Mouse (Mus musculus) hindbrain, postnatal 0 days (tissue): ENCODE measurements around the gene Cnbd2. TPM values are rescaled to one million over a fixed set of nuclear protein-coding genes. Genes with fewer than 3 reads are reported as not detected.

Experiments
- ATAC-seq: fragments of 200-750 bp; cut with Nextera tagmentation; 2 replicates; pipeline ENCODE4 v1.8.0; 2017; ENCODE audit warnings: mild to moderate bottlenecking, moderate TSS enrichment, moderate library complexity
- DNase-seq: peaks from one replicate; pipeline ENCODE4 v3.0.0-alpha.2; 2015; ENCODE audit warnings: low spot score
- H3K27ac ChIP-seq: fragments of 300-500 bp; sonication (generic); 2 replicates; pipeline ENCODE4 v1.5.1; 2014; ENCODE audit warnings: mild to moderate bottlenecking
- H3K27me3 ChIP-seq: fragments of 300-500 bp; sonication (generic); 2 replicates; pipeline ENCODE4 v1.6.1; 2014; ENCODE audit warnings: low read length, mixed read lengths; ENCODE audit not compliant: insufficient read depth
- H3K36me3 ChIP-seq: fragments of 300-500 bp; sonication (generic); 2 replicates; pipeline ENCODE4 v1.6.1; 2014; ENCODE audit warnings: low read length, mixed read lengths; ENCODE audit not compliant: insufficient read depth
- H3K4me1 ChIP-seq: fragments of 300-500 bp; sonication (generic); 2 replicates; pipeline ENCODE4 v1.6.1; 2014; ENCODE audit warnings: antibody characterized with exemption, low read length, mixed read lengths; ENCODE audit not compliant: insufficient read depth
- H3K4me2 ChIP-seq: fragments of 300-500 bp; sonication (generic); 2 replicates; pipeline ENCODE4 v1.6.1; 2014; ENCODE audit warnings: low read depth, mild to moderate bottlenecking, low read length, moderate library complexity, mixed read lengths
- H3K4me3 ChIP-seq: fragments of 300-500 bp; sonication (generic); 2 replicates; pipeline ENCODE4 v1.5.1; 2014; ENCODE audit warnings: low read length
- H3K9ac ChIP-seq: fragments of 300-500 bp; sonication (generic); replicated peaks from 2 replicates; pipeline ENCODE4 v1.6.1; 2014; ENCODE audit warnings: mild to moderate bottlenecking, low read length, moderate library complexity, mixed read lengths
- H3K9me3 ChIP-seq: fragments of 300-500 bp; sonication (generic); 2 replicates; pipeline ENCODE4 v1.6.1; 2016; ENCODE audit warnings: low read length, mixed read lengths
- CTCF ChIP-seq: IDR thresholded peaks from 2 replicates; pipeline ENCODE4 v1.5.1; 2016; ENCODE audit warnings: antibody characterized with exemption, control low read depth, low read depth
- WGBS: fragments of 180-500 bp; shearing (Covaris S2); extraction: QIAGEN DNeasy Blood & Tissue Kit; methylation state at CpG from one replicate; pipeline ENCODE4 v1.1.7; 2014; 5-methylcytosine and 5-hydroxymethylcytosine counted together
- microRNA-seq, 2 experiments: library from miRNA; unstranded; fragments of <30 nt; microRNA quantifications; one replicate each; pipeline ENCODE4; 2016
- polyA plus RNA-seq: library from polyadenylated mRNA; unstranded; fragments of >200 nt; fragmentation: Nextera tagmentation; extraction: Ambion mirVana; gene quantifications from 2 replicates; pipeline ENCODE4 v1.2.1, GENCODE M21; 2015
- total RNA-seq: library from RNA; depleted of rRNA; stranded (reverse); fragments of >200 nt; gene quantifications from 2 replicates; pipeline ENCODE4 v1.2.3, GENCODE M21; 2014; rRNA removed

The Cnbd2 gene
- total and polyA plus RNA-seq, 2 experiments from 2014 or later, result 1.7 to 7.9 TPM

- no peak for TF ChIP-seq CTCF
- Histone ChIP-seq H3K27ac (peak within 1 kb of the TSS; percentile 94), H3K27me3 (no peaks in the 10 kb centered on the region), H3K9me3 (no peaks in the 10 kb centered on the region), H3K36me3 (no peaks in the 10 kb centered on the region), H3K9ac (peak within 1 kb of the TSS; percentile 85), H3K4me1 (0 out of 2 replicates have a peak, but pooled peaks cover 5% of the 10 kb centered on the region), H3K4me3 (peak within 1 kb of the TSS; percentile 74), H3K4me2 (peak within 1 kb of the TSS; percentile 83)
- WGBS, result under 1% methylated on average over 69 of the region's 76 CpGs
- ATAC-seq, result peak; percentile 69
- DNase-seq, result peak; percentile 74
Measured at GRCm38 (mm10) chr2:156420694-156421380, 108.7 kb downstream of the Cnbd2 start, which contains the start of gene Epb41l1. Gene Epb41l1, plus strand, starts transcription at chr2:156420909.

- ATAC-seq, result peak; percentile 75
- WGBS, result under 1% methylated on average over 33 of the region's 36 CpGs
- Histone ChIP-seq H3K27ac (peak overlapping the region; percentile 94), H3K9ac (peak overlapping the region; percentile 85), H3K36me3 (no peaks in the 10 kb centered on the region), H3K4me2 (peak overlapping the region; percentile 83), H3K4me1 (0 out of 2 replicates have a peak, but pooled peaks cover 5% of the 10 kb centered on the region), H3K4me3 (peak overlapping the region; percentile 74), H3K9me3 (no peaks in the 10 kb centered on the region), H3K27me3 (no peaks in the 10 kb centered on the region)
- peak; percentile 65 for DNase-seq
- TF ChIP-seq CTCF, result no peak
Measured at GRCm38 (mm10) chr2:156421381-156422110, 109.4 kb downstream of the Cnbd2 start.

GRCm38 (mm10) chr2:156422631-156423030, 110.5 kb downstream of the Cnbd2 start:
- ATAC-seq (no peak), DNase-seq (no peak)
- Histone ChIP-seq H3K36me3 (no peaks in the 10 kb centered on the region), H3K27ac (peak overlapping the region; percentile 23; the same call in 1 of the 2 replicates), H3K9me3 (no peaks in the 10 kb centered on the region), H3K9ac (peak overlapping the region; percentile 41), H3K27me3 (no peaks in the 10 kb centered on the region), H3K4me2 (peak overlapping the region; percentile 83), H3K4me1 (0 out of 2 replicates have a peak, but pooled peaks cover 5% of the 10 kb centered on the region), H3K4me3 (peak overlapping the region; percentile 74)
- 10% methylated on average over 8 of the region's 8 CpGs for WGBS
- no peak for TF ChIP-seq CTCF

GRCm38 (mm10) chr2:156423672-156424071, 111.6 kb downstream of the Cnbd2 start:
- DNase-seq, result no peak
- Histone ChIP-seq H3K4me3 (no peak overlapping the region), H3K27ac (no peak overlapping the region), H3K36me3 (no peaks in the 10 kb centered on the region), H3K27me3 (no peaks in the 10 kb centered on the region), H3K9ac (no peak overlapping the region), H3K9me3 (no peaks in the 10 kb centered on the region), H3K4me2 (peak overlapping the region; percentile 83), H3K4me1 (0 out of 2 replicates have a peak, but pooled peaks cover 5% of the 10 kb centered on the region)
- no peak for ATAC-seq
- TF ChIP-seq CTCF, result no peak
- WGBS, result 85% methylated on average over 4 of the region's 4 CpGs

Small RNAs within 50 kb of the gene (microRNA-seq; reads per million reads assigned to microRNA genes)
- gene Gm22758, result 0 reads per million in 2 experiments
- gene Gm22759, result 0 reads per million in 2 experiments

Other genes with a start within 250 kb of the Cnbd2 start
- 7.9 and 18.5 TPM in 2 replicates for gene Spag4, start 247.1 kb upstream of the Cnbd2 start, total RNA-seq
- gene Spag4, start 247.1 kb upstream of the Cnbd2 start, polyA plus RNA-seq, result 8.3 and 8.7 TPM in 2 replicates
- 49.8 and 65.0 TPM in 2 replicates for gene Cpne1, start 200.3 kb upstream of the Cnbd2 start, total RNA-seq
- gene Cpne1, start 200.3 kb upstream of the Cnbd2 start, polyA plus RNA-seq, result 12.8 and 16.4 TPM in 2 replicates
- gene Rbm12, start 200.3 kb upstream of the Cnbd2 start, total RNA-seq, result 27.1 and 33.9 TPM in 2 replicates
- 15.5 and 16.9 TPM in 2 replicates for gene Rbm12, start 200.3 kb upstream of the Cnbd2 start, polyA plus RNA-seq
- gene Gm28036, start 185.2 kb upstream of the Cnbd2 start, total RNA-seq, result 46.0 and 82.1 TPM in 2 replicates
- gene Gm28036, start 185.2 kb upstream of the Cnbd2 start, polyA plus RNA-seq, result 10.6 and 12.0 TPM in 2 replicates
- gene Romo1, start 168.3 kb upstream of the Cnbd2 start, total RNA-seq, result 113 and 152 TPM in 2 replicates
- gene Romo1, start 168.3 kb upstream of the Cnbd2 start, polyA plus RNA-seq, result 604 and 613 TPM in 2 replicates
- gene Nfs1, start 168.1 kb upstream of the Cnbd2 start, total RNA-seq, result 42.2 and 49.2 TPM in 2 replicates
- gene Nfs1, start 168.1 kb upstream of the Cnbd2 start, polyA plus RNA-seq, result 37.5 and 39.2 TPM in 2 replicates
- gene Rbm39, start 132.1 kb upstream of the Cnbd2 start, total RNA-seq, result 250 and 341 TPM in 2 replicates
- gene Rbm39, start 132.1 kb upstream of the Cnbd2 start, polyA plus RNA-seq, result 448 and 480 TPM in 2 replicates
- 27.3 and 31.0 TPM in 2 replicates for gene Phf20, start 115.8 kb upstream of the Cnbd2 start, total RNA-seq
- 100 and 105 TPM in 2 replicates for gene Phf20, start 115.8 kb upstream of the Cnbd2 start, polyA plus RNA-seq
- 348 and 377 TPM in 2 replicates for gene Scand1, start 405 bp downstream of the Cnbd2 start, total RNA-seq
- 129 and 132 TPM in 2 replicates for gene Scand1, start 405 bp downstream of the Cnbd2 start, polyA plus RNA-seq
- gene Epb41l1, start 108.6 kb downstream of the Cnbd2 start, total RNA-seq, result 228 and 259 TPM in 2 replicates
- 10.7 and 11.2 TPM in 2 replicates for gene Epb41l1, start 108.6 kb downstream of the Cnbd2 start, polyA plus RNA-seq
- gene Aar2, start 235.3 kb downstream of the Cnbd2 start, total RNA-seq, result 47.4 and 61.6 TPM in 2 replicates
- 39.2 and 40.3 TPM in 2 replicates for gene Aar2, start 235.3 kb downstream of the Cnbd2 start, polyA plus RNA-seq